Comparison of ENCODE assay signal across 8 mouse cellular contexts in genomic region chr11:58938322-58939087, GRCm38 (mm10). TPM values are rescaled to one million over a fixed set of nuclear protein-coding genes. Genes with fewer than 3 reads are reported as not detected.
A peak's percentile ranks its signal among the peaks of the same experiment; 100 is the strongest.
DNase-seq lines count a peak whose midpoint lies in the region; ATAC-seq and TF ChIP-seq lines count a peak whose summit lies in the region.

Rnf187 (minus strand) TSS chr11:58938916.

- peak within 1 kb of the TSS; percentile 98 for H3K9ac ChIP-seq in hindbrain, postnatal 0 days (replicated peaks; ENCODE audit: low read length)

- H3K27me3 ChIP-seq in hindbrain, postnatal 0 days (ENCODE audit: insufficient read depth, low read length): no peaks in the 10 kb centered on the region
- peaks cover 9% of the 10 kb centered on the region for H3K27me3 ChIP-seq in megakaryocyte, embryonic 14.5 days (replicated peaks)

- intact Hi-C loops in gastrocnemius, adult 2 months (cut with DNase I): no loop called here

- ATAC-seq in hindbrain, postnatal 0 days: peak; percentile 97

- H3K4me2 ChIP-seq in hindbrain, postnatal 0 days (ENCODE audit: low read depth, low read length): peak within 1 kb of the TSS; percentile 87

- H3K4me3 ChIP-seq in gastrocnemius, adult 2 months: peak within 1 kb of the TSS; percentile 76
- H3K4me3 ChIP-seq in hindbrain, postnatal 0 days (ENCODE audit: low read length): peak within 1 kb of the TSS; percentile 94
- peak within 1 kb of the TSS; percentile 99 for H3K4me3 ChIP-seq in megakaryocyte, embryonic 14.5 days (replicated peaks)

- no peak for TF ChIP-seq CTCF in gastrocnemius, adult 2 months (IDR thresholded peaks at IDR 0.05)
- no peak for TF ChIP-seq CTCF in hindbrain, postnatal 0 days (IDR thresholded peaks at IDR 0.05; ENCODE audit: low read depth)

- peaks cover 12% of the 10 kb centered on the region; the same call in 1 of the 2 replicates for H3K4me1 ChIP-seq in hindbrain, postnatal 0 days (ENCODE audit: insufficient read depth, low read length)
- peaks cover 39% of the 10 kb centered on the region for H3K4me1 ChIP-seq in megakaryocyte, embryonic 14.5 days

- no peaks in the 10 kb centered on the region for H3K9me3 ChIP-seq in hindbrain, postnatal 0 days (ENCODE audit: low read length)
- peaks cover 4% of the 10 kb centered on the region; the same call in 1 of the 2 replicates for H3K9me3 ChIP-seq in megakaryocyte, embryonic 14.5 days

- H3K27ac ChIP-seq in gastrocnemius, adult 2 months: peak within 1 kb of the TSS; percentile 98
- H3K27ac ChIP-seq in hindbrain, postnatal 0 days: peak within 1 kb of the TSS; percentile 97

- peaks cover 21% of the 10 kb centered on the region; the same call in 1 of the 2 replicates for H3K36me3 ChIP-seq in hindbrain, postnatal 0 days (ENCODE audit: insufficient read depth, low read length)
- H3K36me3 ChIP-seq in megakaryocyte, embryonic 14.5 days (replicated peaks; ENCODE audit: low read length): peaks cover 34% of the 10 kb centered on the region

- WGBS in hindbrain, postnatal 0 days: 1% methylated on average over 70 of the region's 95 CpGs

- peak; percentile 88 for DNase-seq in WW6 (ENCODE audit: low read depth, low spot score)
- DNase-seq in cerebellum, postnatal 4 days (ENCODE audit: low spot score in 2 of 2): peak; percentile 82 to 89
- DNase-seq in gastrocnemius, adult 2 months: peak; percentile 95
- DNase-seq in hindbrain, postnatal 0 days (ENCODE audit: low spot score): peak; percentile 97
- DNase-seq in left cerebral cortex, adult 8-10 months (ENCODE audit: low spot score in 2 of 2): peak; percentile 82 to 93
- DNase-seq in right cerebral cortex, postnatal 10 days (ENCODE audit: low spot score in 2 of 2): peak; percentile 95 to 96
- peak; percentile 90 for DNase-seq in urinary bladder, postnatal 25 days (ENCODE audit: low spot score)

RNA-seq across cellular contexts. Expression of gene Rnf187, which starts in this region (rescaled TPM):
- total RNA-seq in gastrocnemius, adult 2 months (2021): 100 to 1,000 TPM in 1 of 2 experiments, 10 to 100 TPM in 1; 95.2 to 101 TPM
- 975 and 1,069 TPM in 2 replicates for total RNA-seq in hindbrain, postnatal 0 days (2014; rRNA removed)
- polyA plus RNA-seq in hindbrain, postnatal 0 days (2015; fragmentation: Nextera tagmentation; extraction: Ambion mirVana): 649 and 670 TPM in 2 replicates
- total RNA-seq in left cerebral cortex, adult 8-10 months (2022): 100 to 1,000 TPM; 448 to 480 (median 462) TPM
- polyA plus RNA-seq in megakaryocyte, embryonic 14.5 days (2012; ENCODE audit: insufficient read depth, low replicate concordance): 271 and 450 TPM in 2 replicates

Comparison
In these comparisons a context has a peak if more than half of its experiments do, and no peak if none do; other contexts are left out.
1. Peak in every context shown above with its lines: DNase-seq, ATAC-seq, H3K4me3 ChIP-seq and H3K27ac ChIP-seq.